Mouse (Mus musculus) adrenal gland, adult 18-20 months (tissue): ENCODE results near the gene 1700018F24Rik. TPM values are rescaled to one million over a fixed set of nuclear protein-coding genes. Genes with fewer than 3 reads are reported as not detected.
"Not testable (repeated sequence)": the region's sequence is repeated elsewhere in the genome, so short reads cannot be mapped to it uniquely, and the experiment has no call there.

Source experiments
- DNase-seq, 2 experiments: peaks; one replicate each; pipeline ENCODE4 v3.0.0; 2021 to 2022; ENCODE audit warnings: low spot score in 2 of 2
- long read RNA-seq, 2 experiments: library from polyadenylated mRNA; stranded (forward); transcript quantifications; one replicate each; pipeline ENCODE4 v2.0.0; 2021
- total RNA-seq, 2 experiments: library from RNA; stranded (reverse); gene quantifications; 1 replicate in 1 of 2; 2 replicates in 1 of 2; pipeline ENCODE4 v1.2.3; 2021

1700018F24Rik gene
- total RNA-seq = not detected
- long read RNA-seq, experiment 1 = 0 reads
- long read RNA-seq, experiment 2 = 0 reads

DNA sequence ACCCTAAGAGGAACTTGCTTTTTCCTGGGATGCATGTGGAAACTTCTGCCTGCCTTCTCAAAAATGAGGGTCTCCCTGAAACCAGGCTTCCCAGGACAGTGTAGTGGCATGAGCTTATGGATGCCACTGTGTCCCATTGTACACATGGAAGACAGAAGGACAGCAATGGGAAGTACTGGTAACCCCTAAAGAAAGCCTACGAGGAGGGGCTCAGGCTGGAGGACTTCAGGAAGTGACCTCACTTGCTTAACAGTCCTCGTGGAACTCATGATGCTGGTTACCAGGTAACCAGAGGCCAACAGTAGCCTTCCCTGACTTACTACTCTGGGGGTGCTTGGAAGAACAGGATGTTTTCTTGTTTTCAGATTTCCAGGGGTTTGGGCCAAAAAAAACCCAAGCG is at the start of gene 1700018F24Rik:
TSS of gene 1700018F24Rik (plus strand) at position 301 of the 400 bp plus-strand sequence.
- DNase-seq = not testable (repeated sequence)

DNA sequence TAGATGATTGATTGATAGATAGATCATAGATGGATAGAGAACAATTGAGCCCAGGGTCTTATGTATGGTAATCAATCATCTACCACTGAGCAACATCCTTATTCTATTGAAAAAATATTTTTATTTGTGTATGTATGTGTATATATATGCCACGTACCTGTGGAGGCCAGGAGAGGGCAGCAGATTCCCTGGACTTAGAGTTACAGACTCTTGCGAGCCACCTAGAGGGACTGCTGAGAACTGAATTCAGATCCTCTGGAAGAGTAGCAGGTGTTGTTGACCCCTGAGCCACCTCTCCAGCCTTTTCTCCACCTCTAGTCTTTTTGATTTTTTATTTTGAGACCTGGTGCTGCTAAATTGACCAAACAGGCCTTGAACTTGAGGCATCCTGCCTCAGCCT is 44.3 kb upstream of the 1700018F24Rik start:
- no peak for DNase-seq

DNA sequence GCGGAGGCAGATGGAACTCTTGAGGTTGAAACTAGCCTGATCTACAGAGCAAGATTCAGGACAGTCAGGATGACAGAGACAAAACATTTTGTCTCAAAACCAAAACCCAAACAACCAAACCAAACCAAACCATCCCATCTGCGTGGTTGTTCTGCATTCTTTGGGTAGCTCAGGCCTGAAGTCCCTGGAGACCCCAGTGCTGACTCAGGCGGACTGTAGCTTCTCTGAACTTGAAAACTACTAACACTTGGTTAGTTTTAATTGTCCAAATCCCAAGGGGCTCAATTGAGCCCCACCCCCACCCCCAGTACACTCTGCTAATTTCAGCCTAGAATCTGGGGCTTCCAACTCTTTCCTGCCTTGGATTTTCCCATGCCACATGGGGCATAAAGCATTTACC is 39.4 kb upstream of the 1700018F24Rik start:
- no peak for DNase-seq

DNA sequence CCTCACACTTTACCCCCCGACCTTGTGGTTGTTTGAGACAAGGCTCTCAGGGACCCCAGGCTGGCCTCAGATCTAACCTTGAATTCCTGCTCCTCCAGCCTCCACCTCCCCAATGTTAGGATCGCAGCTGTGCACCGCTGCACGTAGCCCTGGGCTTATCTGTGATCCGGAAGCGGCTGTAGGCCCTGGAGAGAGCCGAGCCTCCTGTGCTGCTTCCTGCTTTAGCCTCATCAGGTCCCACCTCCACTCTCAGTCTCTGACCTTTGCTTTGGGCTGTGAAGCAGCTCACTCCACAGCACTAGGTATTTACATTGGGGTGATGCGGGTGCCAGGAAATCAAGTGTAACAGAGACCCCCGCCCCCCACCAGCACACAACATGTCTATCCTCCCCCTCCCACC is 38.3 kb upstream of the 1700018F24Rik start:
- DNase-seq = no peak

DNA sequence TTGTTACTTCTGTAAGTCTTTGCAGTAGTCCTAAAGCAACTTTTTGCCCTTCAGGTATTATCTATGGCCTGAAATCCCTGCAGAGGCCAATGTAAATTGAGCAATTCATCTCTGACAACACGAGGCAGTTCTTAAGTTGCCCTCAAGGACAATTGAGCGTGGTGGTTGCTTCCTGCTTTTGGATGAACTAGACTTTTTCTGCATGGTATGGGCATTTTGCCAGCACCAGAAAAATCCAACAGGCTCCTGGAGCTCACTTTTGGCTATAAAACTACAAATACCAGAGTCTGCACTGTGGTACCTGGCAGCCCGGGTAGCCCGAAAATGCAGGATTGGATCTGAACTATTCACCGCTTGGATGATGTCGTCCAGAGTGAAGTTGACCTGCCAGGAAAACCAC is 37.2 kb upstream of the 1700018F24Rik start:
- DNase-seq = peak in 1 of 2 experiments; percentile 20

DNA sequence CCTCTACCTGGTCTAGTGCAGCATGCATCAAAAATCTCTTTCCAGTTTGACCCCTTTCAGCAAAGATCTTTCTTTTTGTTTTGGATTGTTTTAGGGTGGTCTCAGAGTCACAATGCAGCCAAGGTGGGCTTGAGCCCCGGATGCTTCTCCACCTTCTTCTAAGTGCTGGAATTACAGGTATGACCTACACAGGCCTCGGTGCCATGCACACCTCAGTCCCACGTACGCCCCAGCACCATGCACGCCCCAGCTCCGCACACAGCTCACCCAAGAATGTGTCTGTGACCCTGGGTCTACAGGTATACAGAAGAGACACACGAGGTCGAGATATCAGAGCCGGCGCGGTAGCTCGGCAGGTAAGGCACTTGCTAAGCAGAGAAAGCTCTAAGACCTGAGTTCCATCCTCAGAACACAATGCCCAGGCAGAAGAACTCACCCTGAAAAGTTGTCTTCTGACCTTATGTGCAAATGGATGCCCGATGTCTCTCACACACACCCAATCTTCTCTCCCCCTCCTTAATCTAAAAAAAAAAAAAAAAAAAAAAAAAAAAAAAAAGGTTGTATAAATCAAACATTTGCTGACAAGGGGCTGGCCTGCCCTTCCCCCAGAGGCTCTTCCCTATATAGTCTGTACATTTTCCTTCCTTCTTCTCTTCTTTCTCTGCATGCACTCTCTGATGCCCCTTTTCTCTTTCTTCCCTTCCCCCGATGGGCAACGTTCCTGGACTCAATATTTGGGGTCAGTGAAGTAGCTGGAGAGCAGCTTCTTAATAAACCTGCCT is 33.7 kb upstream of the 1700018F24Rik start:
- DNase-seq = no peak

DNA sequence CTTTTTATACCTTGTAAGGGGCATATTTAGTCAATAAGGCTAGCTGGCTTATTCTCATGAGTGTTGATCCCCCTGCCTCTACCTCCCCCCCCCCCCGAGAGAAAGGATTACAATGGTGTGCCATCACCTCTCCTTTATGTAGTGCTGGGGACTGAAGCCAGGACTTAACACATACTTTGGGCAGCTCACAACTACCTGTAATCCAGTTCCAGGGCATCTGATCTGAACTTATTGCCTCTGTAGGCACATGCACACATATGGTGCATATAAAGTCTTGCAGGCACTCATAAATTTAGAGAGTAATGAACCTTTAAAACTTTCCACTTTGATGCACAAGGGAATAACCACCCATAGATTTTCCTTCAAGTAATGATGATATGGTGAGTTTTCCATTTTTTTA is 28.5 kb upstream of the 1700018F24Rik start:
- no peak for DNase-seq

DNA sequence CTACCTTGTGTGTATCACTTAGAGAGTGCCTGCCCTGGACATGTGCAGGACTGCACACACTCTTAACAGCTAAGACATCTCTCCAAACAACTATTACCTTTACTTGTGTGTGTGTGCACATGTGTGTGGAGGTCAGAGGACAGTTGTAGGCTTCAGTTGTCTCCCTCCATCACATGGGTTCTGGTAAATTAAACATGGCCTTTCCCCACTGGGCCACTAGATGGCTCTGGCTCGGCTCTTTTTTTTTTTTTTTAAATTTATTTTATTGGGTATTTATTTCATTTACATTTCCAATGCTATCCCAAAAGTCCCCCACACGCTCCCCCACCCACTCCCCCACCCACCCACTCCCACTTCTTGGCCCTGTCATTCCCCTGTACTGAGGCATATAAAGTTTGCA is 26.0 kb upstream of the 1700018F24Rik start:
- not testable (repeated sequence) for DNase-seq

DNA sequence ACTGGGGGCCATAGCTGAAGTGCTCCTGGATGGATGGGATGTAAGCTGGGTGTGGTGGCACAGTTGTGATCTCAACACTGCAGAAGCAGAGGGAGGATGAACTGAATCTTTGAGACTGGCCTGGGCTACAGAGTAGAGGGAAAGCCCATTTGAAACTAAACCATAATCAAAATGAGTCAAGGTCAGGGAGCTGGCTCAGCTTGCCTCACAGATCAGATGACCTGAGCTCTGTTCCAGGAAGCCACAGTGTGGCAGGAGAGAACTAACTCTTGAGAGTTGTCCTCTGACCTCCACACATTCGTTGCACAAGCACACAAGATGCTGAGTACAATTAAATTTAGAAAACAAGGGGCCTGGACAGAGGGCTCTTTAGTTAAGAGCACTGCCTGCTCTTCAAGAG is 22.5 kb upstream of the 1700018F24Rik start:
- not testable (repeated sequence) for DNase-seq

DNA sequence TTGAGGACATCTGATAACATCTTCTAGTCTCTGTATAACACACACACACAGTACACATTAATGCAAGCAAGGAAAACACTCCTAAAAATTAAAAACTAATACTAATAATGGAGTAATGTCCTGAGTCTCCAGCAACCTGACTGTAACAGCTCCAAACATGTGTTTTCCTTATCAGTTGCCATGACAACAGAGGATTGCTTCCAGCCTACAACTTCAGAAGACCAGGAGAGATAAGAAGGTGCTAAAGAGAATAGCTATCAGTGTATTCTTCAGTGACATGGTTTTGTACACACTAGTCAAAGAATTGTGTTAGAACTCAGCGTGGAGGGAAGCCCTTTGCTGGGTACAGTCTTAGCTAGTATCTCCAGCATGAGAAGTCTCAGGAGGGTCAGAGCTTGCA is 22.1 kb upstream of the 1700018F24Rik start:
- not testable (repeated sequence) for DNase-seq

DNA sequence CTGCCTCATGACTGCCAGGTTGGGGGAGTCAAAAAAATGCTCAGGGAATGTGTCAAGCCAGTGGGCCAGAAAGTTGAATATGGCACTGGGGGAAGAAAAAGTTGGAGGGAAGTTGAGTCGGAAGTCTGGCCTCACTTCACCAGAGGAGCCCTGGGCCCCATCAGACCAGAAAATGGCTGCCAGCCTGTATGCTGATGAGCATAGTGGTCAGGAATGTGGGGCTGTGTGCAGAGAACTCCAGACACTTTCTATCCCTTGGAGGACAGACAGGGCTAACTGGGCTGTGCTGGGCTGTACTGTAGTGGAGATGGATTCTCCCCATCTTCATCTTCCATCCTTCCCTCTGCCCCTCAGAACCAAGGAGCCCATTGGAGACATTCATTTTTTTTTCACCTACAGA is 12.3 kb upstream of the 1700018F24Rik start:
- DNase-seq = not testable (repeated sequence)

DNA sequence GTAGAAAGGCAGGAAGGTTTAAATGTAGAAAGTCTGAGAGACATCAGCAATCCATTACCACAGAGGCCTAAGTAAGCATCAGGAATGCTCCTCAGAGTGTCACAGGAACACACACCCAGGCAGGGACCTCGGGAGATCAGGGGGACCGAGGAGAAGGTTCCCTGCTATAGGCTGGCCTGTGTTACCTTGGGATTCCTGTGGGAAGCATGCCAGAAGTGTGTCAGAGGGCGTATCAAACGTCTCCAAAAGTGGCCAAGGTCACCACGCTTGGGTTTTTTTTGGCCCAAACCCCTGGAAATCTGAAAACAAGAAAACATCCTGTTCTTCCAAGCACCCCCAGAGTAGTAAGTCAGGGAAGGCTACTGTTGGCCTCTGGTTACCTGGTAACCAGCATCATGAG is 10.4 kb upstream of the 1700018F24Rik start, which contains the start of gene Gm4871:
TSS of gene Gm4871 (minus strand) at position 364 of the 400 bp plus-strand sequence.
- DNase-seq = peak in 1 of 2 experiments; percentile 22

DNA sequence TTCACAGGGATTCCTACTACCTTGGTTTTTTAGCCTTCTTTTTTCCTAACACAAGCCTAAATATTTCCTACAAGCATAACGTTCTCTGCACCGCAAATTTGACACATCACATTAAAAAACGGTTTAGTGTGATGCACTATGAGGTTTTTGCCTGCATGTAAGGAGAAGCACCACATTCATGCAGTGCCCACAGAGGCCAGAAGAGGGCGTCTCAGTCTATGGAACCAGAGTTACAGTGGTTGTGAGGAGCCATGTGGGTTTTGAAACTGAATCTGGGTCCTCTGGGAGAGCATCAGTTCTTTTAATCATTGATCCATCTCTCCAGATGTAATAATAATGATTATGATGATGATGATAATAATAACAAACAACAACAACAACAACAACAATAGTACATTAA is 1.2 kb upstream of the 1700018F24Rik start:
- DNase-seq = peak in 1 of 2 experiments; percentile 28

DNA sequence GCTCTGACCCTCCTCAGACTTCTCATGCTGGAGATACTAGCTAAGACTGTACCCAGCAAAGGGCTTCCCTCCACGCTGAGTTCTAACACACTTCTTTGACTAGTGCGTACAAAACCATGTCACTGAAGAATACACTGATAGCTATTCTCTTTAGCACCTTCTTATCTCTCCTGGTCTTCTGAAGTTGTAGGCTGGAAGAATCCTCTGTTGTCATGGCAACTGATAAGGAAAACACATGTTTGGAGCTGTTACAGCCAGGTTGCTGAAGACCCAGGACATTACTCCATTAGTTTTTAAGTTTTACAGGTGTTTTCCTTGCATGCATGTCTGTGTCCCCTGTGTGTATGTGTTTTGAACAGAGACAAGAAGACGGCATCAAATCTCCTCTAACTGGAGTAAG is 11.4 kb downstream of the 1700018F24Rik start:
- not testable (repeated sequence) for DNase-seq

DNA sequence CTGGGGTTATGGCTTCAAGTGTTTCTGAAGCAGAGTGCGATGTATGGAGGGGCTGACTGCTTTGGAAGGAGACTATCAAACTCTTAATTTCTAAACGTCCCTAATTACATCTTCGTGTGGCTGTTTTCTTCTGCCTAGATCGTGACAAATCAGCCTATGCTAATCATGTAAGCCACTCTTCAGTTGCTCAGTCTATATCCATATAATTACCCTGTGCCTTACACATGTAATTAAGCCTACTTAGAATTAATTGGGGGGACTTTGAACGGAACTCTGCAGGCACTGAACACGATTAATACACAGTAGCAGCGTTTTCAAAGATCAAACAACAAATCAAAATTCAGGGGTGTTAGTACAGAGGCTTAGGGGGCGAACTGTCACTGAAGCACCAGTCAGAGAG is 15.1 kb downstream of the 1700018F24Rik start:
- no peak for DNase-seq

DNA sequence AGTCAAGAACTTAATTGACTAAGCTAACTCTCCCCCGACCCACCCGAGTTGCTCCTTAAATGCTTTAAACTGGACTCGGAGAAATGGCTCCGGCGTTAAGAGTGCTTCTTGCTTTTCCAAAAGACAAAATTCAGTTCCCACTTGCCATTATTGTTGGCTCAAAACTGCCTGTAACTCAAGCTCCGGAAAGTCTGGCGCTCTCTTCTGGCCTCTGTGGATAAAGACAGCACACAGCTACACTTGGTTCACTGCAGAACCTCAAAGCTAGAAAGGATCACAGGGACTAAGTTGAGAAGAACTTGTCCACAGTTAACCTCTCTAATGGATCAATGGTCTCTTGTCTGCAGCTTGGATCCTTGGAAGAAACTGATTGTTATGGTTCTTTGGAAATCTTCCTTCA is 15.9 kb downstream of the 1700018F24Rik start:
- DNase-seq = no peak

DNA sequence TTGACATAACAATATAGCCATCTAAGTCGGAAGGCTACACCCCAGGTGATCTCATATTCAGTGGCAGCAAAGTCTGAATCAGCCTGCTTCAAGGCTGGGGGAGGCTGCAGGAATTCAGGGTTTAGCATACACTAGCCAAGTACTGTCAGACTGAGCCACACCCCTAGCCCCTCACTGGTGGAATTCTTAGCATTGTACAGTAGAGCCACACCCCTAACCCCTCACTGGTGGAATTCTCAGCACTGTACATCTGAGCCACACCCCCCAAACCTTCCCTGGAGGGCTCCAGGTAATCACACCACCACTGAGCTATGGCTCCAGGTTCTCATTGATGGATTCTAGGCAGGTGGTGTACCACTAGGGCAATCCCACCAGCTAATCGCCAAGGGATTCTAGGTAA is 16.7 kb downstream of the 1700018F24Rik start:
- no peak for DNase-seq

DNA sequence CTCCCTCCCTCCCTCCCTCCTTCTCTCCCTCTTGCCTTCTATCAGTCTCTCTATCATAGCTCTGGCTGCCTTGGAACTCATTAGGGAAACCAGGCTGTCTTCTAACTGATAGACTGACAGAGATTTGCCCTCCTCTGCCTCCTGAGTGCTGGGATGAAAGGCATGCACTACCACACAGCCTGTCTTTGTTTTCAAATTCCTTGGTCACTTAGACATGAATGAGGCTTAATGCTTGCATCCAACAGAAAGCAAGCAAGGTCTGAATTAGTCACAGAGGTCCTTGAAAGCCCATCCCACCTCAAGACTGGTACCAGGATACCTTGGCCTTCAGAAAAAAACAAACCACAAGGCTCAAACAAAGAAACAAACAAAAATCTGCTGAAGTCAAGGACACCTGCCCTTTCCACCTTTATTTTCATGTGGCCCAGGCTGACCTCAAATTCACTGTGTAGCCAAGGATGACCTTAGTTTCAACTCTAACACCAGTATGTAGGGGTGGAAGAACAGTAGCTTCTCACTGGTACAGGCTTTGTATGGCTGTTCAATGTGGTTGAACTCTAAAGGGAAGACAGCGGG is 22.1 kb downstream of the 1700018F24Rik start:
- no peak for DNase-seq

DNA sequence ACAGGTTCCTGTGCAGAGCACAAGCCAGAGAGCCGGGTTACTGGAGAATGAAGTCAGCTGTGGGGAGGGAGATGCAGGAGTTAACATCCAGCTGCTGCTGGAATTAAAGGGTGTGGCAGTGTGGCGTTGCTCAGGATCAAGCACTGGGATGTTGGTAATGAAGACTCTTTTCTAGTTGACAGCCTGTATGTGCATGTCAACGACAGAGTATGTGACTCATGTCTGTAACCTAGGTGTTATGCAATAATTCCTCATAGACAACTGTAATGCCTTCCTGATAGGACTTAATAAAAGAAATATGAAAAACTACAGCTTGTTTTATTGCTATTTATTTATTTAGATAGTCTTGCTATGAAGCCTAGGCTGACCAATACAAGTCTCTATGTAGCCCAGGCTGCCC is 26.1 kb downstream of the 1700018F24Rik start:
- DNase-seq = no peak

DNA sequence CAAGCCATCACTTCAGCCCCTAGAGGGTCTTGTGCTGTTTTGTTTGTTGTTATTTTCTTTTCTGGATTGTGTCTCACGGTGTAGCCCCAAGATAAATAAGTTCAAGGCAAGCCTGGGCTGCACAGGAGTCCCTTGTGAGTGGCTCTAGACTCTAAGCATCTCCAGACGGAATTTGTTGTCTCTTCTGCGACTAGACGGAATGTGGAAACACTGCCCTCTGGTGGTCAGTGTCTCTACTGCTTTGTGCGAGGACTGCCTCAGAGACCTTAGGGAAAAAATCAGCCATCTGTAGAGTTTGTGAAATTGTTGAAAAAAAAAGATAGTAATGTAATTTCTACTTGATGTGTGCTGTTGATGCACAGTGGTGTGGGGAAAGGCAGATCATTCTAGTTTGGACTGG is 26.9 kb downstream of the 1700018F24Rik start:
- peak; percentile 67 to 77 for DNase-seq

DNA sequence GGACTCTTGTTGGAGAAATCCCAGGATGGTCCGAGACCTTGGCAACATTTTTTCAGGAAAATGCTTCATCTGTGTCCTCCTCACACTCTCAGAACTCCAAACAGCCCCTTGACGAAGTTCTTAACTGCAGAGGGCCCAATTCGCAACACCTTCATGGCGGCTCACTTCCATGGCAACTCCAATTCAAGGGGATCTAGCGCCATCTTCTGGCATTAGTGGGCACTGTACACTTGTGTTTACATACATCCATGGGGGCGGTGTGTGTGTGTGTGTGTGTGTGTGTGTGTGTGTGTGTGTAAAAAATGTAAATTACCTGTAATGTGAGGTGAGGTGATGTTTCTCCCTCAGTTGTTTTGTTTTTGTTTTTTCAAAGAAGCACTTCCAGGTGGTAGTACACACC is 28.6 kb downstream of the 1700018F24Rik start:
- no peak for DNase-seq

DNA sequence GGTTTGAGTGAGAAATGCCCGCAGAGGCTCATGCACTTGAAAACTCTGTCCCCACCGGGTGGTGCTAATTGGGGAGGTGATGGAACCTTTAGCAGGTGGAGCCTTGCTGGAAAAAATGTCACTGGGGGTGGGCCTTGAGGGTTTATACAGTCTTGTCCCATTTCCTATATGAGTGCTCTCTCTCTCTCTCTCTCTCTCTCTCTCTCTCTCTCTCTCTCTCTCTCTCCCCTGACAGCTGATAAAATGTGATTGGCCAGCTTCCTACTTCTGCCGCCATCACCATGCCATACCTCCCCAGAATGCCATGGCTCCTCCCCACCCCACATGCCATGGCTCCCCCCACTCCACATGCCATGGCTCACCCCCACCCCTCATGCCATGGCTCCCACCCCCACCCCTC is 32.3 kb downstream of the 1700018F24Rik start:
- no peak for DNase-seq
